Mouse (Mus musculus): ENCODE results near the gene Gramd1c. TPM values are rescaled to one million over a fixed set of nuclear protein-coding genes. Genes with fewer than 3 reads are reported as not detected.

Gene Gramd1c
- polyA plus RNA-seq (2021; fragmentation: Nextera tagmentation), result 0.44 and 0.63 TPM in 2 replicates
- long read RNA-seq, experiment 1, partial matches to known transcripts, result 1 of 6 reads
- long read RNA-seq, experiment 1, other reads (novel, unspliced or antisense), result 4 of 6 reads
- long read RNA-seq, experiment 2, result 0 reads

DNA sequence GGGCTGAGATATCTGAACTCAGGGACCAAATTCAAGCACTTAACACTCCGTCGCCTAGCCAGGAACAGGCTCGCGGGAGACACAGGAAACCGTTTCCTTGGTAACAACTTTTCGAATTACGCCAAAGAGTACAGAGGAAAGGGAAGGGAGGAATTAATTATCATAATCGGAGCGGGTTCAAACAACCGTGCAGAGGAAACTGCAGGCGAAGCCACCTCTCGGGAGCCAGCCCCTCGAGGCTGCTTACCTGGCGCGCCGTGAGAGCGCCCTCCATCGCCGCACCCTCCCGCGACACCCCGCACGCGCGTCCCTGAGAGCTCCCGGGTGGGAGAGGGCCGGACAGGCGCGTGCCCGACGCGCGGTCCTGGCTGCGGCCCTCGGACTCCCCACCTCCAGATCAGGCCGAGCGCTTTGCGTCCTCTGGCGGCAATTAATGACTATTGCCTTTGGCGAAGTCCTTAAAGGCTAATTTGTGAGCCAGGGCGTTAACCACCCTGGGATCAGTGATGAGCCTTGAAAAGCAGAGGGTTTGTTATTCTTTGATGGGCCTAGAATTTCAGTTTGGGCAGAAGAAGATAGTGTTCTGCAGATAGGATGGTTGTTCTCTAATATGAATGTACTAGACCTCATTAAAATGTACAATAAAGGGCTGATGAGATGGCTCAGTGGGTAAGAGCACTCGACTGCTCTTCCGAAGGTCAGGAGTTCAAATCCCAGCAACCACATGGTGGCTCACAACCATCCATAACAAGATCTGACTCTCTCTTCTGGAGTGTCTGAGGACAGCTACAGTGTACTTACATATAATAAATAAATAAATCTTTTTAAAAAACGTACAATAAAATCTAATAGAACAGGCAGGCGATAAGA is at the start of gene Gramd1c:
Gramd1c (minus strand) TSS at position 321 of the 870 bp plus-strand sequence.

GRCm38 (mm10) chr16:43979328-43980109 is 83.6 kb downstream of the Gramd1c start, which contains the start of gene Zdhhc23:
Gene Zdhhc23 (minus strand): TSS chr16:43979791.

Other genes with a start within 250 kb of the Gramd1c start
- gene Ccdc191, start 173.5 kb downstream of the Gramd1c start, polyA plus RNA-seq (2021; fragmentation: Nextera tagmentation), result 4.7 and 6.1 TPM in 2 replicates
- 4.6 and 4.9 TPM in 2 replicates for gene Qtrt2, start 136.5 kb downstream of the Gramd1c start, polyA plus RNA-seq (2021; fragmentation: Nextera tagmentation)
- 3.8 and 4.2 TPM in 2 replicates for gene Zdhhc23, start 83.6 kb downstream of the Gramd1c start, polyA plus RNA-seq (2021; fragmentation: Nextera tagmentation)
- gene Atp6v1a, start 76.4 kb upstream of the Gramd1c start, polyA plus RNA-seq (2021; fragmentation: Nextera tagmentation), result 184 and 295 TPM in 2 replicates
- gene Naa50, start 76.5 kb upstream of the Gramd1c start, polyA plus RNA-seq (2021; fragmentation: Nextera tagmentation), result 26.6 and 33.5 TPM in 2 replicates
- gene Usf3, start 109.9 kb upstream of the Gramd1c start, polyA plus RNA-seq (2021; fragmentation: Nextera tagmentation), result 2.3 TPM in 2 replicates

Data from left cerebral cortex, adult 6 months (tissue).